Mouse (Mus musculus) CH12.LX (cell line): Measurements from ENCODE around the gene Ly6g6d. TPM values are rescaled to one million over a fixed set of nuclear protein-coding genes. Genes with fewer than 3 reads are reported as not detected.

Source experiments
- DNase-seq: peaks from one replicate; pipeline ENCODE4 v3.0.0-alpha.2; 2013; ENCODE audit errors: extremely low read depth
- H3K27ac ChIP-seq: 2 replicates; pipeline ENCODE4 v1.5.1; 2012; ENCODE audit warnings: low read depth, mild to moderate bottlenecking, control low read depth, moderate library complexity; ENCODE audit not compliant: insufficient read depth
- H3K27me3 ChIP-seq: replicated peaks from 2 replicates; pipeline ENCODE3; 2012; ENCODE audit warnings: inconsistent platforms
- H3K36me3 ChIP-seq, 2 experiments: replicated peaks in 1 of 2; 2 replicates each; pipeline versions ENCODE3 to v1.6.1; 2012; ENCODE audit warnings: inconsistent platforms in 1 of 2, low read length in 1 of 2, mild to moderate bottlenecking in 1 of 2, mixed read lengths in 1 of 2, moderate library complexity in 1 of 2; ENCODE audit not compliant: control insufficient read depth in 1 of 2, insufficient read depth in 1 of 2
- H3K4me1 ChIP-seq, 2 experiments: 2 replicates each; pipeline ENCODE4 v1.6.1; 2012; ENCODE audit warnings: inconsistent platforms in 1 of 2, moderate library complexity in 1 of 2; ENCODE audit not compliant: insufficient read depth in 2 of 2, control insufficient read depth in 1 of 2
- H3K4me2 ChIP-seq: 2 replicates; pipeline ENCODE4 v1.6.1; 2012; ENCODE audit warnings: low read depth, mild to moderate bottlenecking, control low read depth; ENCODE audit not compliant: poor library complexity, insufficient read depth, severe bottlenecking
- H3K4me3 ChIP-seq, 3 experiments: fragments of 150-350 bp in 1 of 3; sonication (generic) in 1 of 3; replicated peaks in 1 of 3; 2 replicates each; pipeline versions ENCODE3 to v1.5.1; 2011 to 2012; ENCODE audit warnings: low read depth in 2 of 3, low read length in 2 of 3, mild to moderate bottlenecking in 2 of 3, moderate library complexity in 2 of 3, control low read depth in 1 of 3, improper control_type of control experiment in 1 of 3, inconsistent platforms in 1 of 3, mixed read lengths in 1 of 3; ENCODE audit not compliant: poor library complexity in 1 of 3
- H3K79me2 ChIP-seq: replicated peaks from 2 replicates; pipeline ENCODE4 v1.6.1; 2012; ENCODE audit warnings: mild to moderate bottlenecking, moderate library complexity; ENCODE audit not compliant: control insufficient read depth, poor library complexity, insufficient read depth, severe bottlenecking; ENCODE audit errors: extremely low read depth
- H3K9ac ChIP-seq: 2 replicates; pipeline ENCODE4 v1.6.1; 2012; ENCODE audit warnings: low read depth, mild to moderate bottlenecking, control low read depth, moderate library complexity; ENCODE audit not compliant: insufficient read depth
- H3K9me3 ChIP-seq: replicated peaks from 2 replicates; pipeline ENCODE3; 2012; ENCODE audit warnings: low read length, inconsistent platforms, mixed read lengths
- CHD1 ChIP-seq: IDR thresholded peaks from 2 replicates; pipeline ENCODE4 v1.6.1; 2012; ENCODE audit warnings: low read depth, low read length, improper control_type of control experiment, inconsistent platforms
- IRF4 ChIP-seq: IDR thresholded peaks from 2 replicates; pipeline ENCODE4 v1.6.1; 2014; ENCODE audit warnings: low read depth, mild to moderate bottlenecking, inconsistent platforms, low read length, improper control_type of control experiment
- JUN ChIP-seq: IDR thresholded peaks from 2 replicates; pipeline ENCODE4 v1.6.1; 2011; ENCODE audit warnings: low read depth, mild to moderate bottlenecking, low read length, improper control_type of control experiment, moderate library complexity; ENCODE audit not compliant: insufficient read depth
- MAFK ChIP-seq: IDR thresholded peaks from 2 replicates; pipeline ENCODE4 v1.6.1; 2011; ENCODE audit warnings: low read length, improper control_type of control experiment; ENCODE audit not compliant: insufficient replicate concordance
- MAX ChIP-seq: IDR thresholded peaks from 2 replicates; pipeline ENCODE4 v1.6.1; 2011; ENCODE audit warnings: low read length, improper control_type of control experiment
- MEF2A ChIP-seq: IDR thresholded peaks from 2 replicates; pipeline ENCODE4 v1.6.1; 2014; ENCODE audit warnings: low read depth, mild to moderate bottlenecking, inconsistent platforms, low read length, improper control_type of control experiment, borderline replicate concordance
- MYC ChIP-seq: IDR thresholded peaks from 2 replicates; pipeline ENCODE4 v1.6.1; 2011; ENCODE audit warnings: low read depth, mild to moderate bottlenecking, improper control_type of control experiment, low read length
- NRF1 ChIP-seq: IDR thresholded peaks from 2 replicates; pipeline ENCODE4 v1.6.1; 2014; ENCODE audit warnings: low read depth, mild to moderate bottlenecking, inconsistent platforms, low read length, improper control_type of control experiment, moderate library complexity
- POLR2A ChIP-seq: IDR thresholded peaks from 2 replicates; pipeline ENCODE4 v1.6.1; 2011; ENCODE audit warnings: low read depth, mild to moderate bottlenecking, improper control_type of control experiment, low read length
- POLR2AphosphoS2 ChIP-seq: IDR thresholded peaks from 2 replicates; pipeline ENCODE4 v1.6.1; 2011; ENCODE audit warnings: low read depth, low read length, improper control_type of control experiment
- SMC3 ChIP-seq: IDR thresholded peaks from 2 replicates; pipeline ENCODE4 v1.6.1; 2011; ENCODE audit warnings: low read depth, low read length, improper control_type of control experiment
- TBP ChIP-seq: conservative IDR thresholded peaks from 2 replicates; pipeline ENCODE4 v1.6.1; 2011; ENCODE audit warnings: low read depth, low read length, improper control_type of control experiment
- UBTF ChIP-seq: IDR thresholded peaks from 2 replicates; pipeline ENCODE4 v1.6.1; 2012; ENCODE audit warnings: low read depth, mild to moderate bottlenecking, inconsistent platforms, low read length, improper control_type of control experiment, moderate library complexity
- USF1 ChIP-seq: IDR thresholded peaks from 2 replicates; pipeline ENCODE4 v1.6.1; 2014; ENCODE audit warnings: low read depth, mild to moderate bottlenecking, inconsistent platforms, low read length, improper control_type of control experiment
- ZMIZ1 ChIP-seq: IDR thresholded peaks from 2 replicates; pipeline ENCODE4 v1.6.1; 2012; ENCODE audit warnings: low read depth, mild to moderate bottlenecking, inconsistent platforms, low read length, improper control_type of control experiment
- dilution Hi-C: fragments of 300-500 bp; cut with MboI; formaldehyde crosslinking; loops from 2 replicates; pipeline ENCODE4 v1.14.3; 2020; ENCODE audit warnings: low sequenced_read_pairs; ENCODE audit not compliant: extremely low pct_unique_long_range_greater_than_20kb, extremely low pct_ligation_motif_present
- in situ Hi-C: fragments of 300-500 bp; cut with MboI; formaldehyde crosslinking; loops from 3 replicates; pipeline ENCODE4 v1.14.3; 2019; ENCODE audit warnings: low sequenced_read_pairs, low pct_ligation_motif_present, low pct_unique_long_range_greater_than_20kb, mixed read lengths
- polyA plus RNA-seq: library from polyadenylated mRNA; unstranded; fragments of >175 nt; gene quantifications from 2 replicates; pipeline ENCODE4 v1.2.1, GENCODE M21; 2012; ENCODE audit warnings: low read depth; ENCODE audit not compliant: insufficient read length
- total RNA-seq, 2 experiments: library from RNA; depleted of rRNA; stranded (reverse); fragments of 300-350 nt in 1 of 2; fragments of >200 nt in 1 of 2; gene quantifications; 2 replicates each; pipeline ENCODE4 v1.2.3; 2012 to 2014

The Ly6g6d gene
- total and polyA plus RNA-seq, 3 experiments: 0.44 TPM; not detected in 2

GRCm38 (mm10) chr17:35074097-35074496 lies 3.8 kb downstream of the Ly6g6d start:
- no peak overlapping the region for H3K27ac ChIP-seq
- H3K9ac ChIP-seq: no peak overlapping the region
- no peaks in the 10 kb centered on the region for H3K36me3 ChIP-seq
- dilution Hi-C loops (no loop called here), in situ Hi-C loops (no loop called here)
- H3K79me2 ChIP-seq: no peaks in the 10 kb centered on the region
- H3K27me3 ChIP-seq: no peaks in the 10 kb centered on the region
- peaks cover 4 to 5% of the 10 kb centered on the region in 2 experiments; a peak in 1 of 4 replicates for H3K4me1 ChIP-seq
- H3K4me2 ChIP-seq: no peak overlapping the region
- H3K4me3 ChIP-seq: no peak overlapping the region
- H3K9me3 ChIP-seq: no peaks in the 10 kb centered on the region
- TF ChIP-seq CHD1 (no peak), IRF4 (no peak), POLR2A (no peak), MAX (no peak), MAFK (no peak), MYC (no peak), JUN (no peak), POLR2AphosphoS2 (no peak), TBP (no peak), NRF1 (no peak), SMC3 (no peak), USF1 (no peak), ZMIZ1 (no peak), MEF2A (no peak)
- no peak for DNase-seq

GRCm38 (mm10) chr17:35071454-35071853 lies 6.4 kb downstream of the Ly6g6d start:
- Histone ChIP-seq H3K9ac (no peak overlapping the region), H3K79me2 (no peaks in the 10 kb centered on the region), H3K4me3 (no peak overlapping the region), H3K4me1 (0 out of 4 replicates have a peak, but pooled peaks cover 2 to 4% of the 10 kb centered on the region in 2 experiments), H3K27ac (no peak overlapping the region), H3K9me3 (no peaks in the 10 kb centered on the region), H3K27me3 (no peaks in the 10 kb centered on the region), H3K36me3 (no peaks in the 10 kb centered on the region), H3K4me2 (no peak overlapping the region)
- TF ChIP-seq UBTF: no peak
- dilution Hi-C loops (no loop called here), in situ Hi-C loops (no loop called here)
- DNase-seq: no peak
